Mouse (Mus musculus): ENCODE measurements around the gene Pot1a. TPM values are rescaled to one million over a fixed set of nuclear protein-coding genes. Genes with fewer than 3 reads are reported as not detected.
A peak's percentile ranks its signal among the peaks of the same experiment; 100 is the strongest.

Pot1a gene
- total and polyA plus RNA-seq, 3 experiments: 29.0 to 74.3 (median 38.7) TPM

DNA sequence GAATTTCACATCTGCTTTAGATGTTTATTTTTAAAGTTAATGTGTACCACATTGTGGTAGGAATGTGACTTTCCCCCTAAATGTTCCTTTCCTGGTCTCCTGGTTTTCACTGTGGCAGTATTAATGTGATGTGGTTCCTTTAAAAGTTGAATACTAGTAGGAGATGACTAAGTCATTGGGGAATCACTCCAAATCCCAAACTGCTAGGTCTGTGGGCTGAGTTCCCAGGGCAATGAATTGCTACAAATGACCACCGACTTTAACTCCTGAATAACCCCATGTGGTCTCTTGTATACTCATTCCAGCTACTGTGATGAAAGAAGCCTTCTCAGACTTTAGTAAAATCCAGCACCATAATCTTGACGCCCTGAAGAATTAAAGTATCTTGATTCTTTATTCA, 27.2 kb upstream of the Pot1a start:
- no peak for DNase-seq (ENCODE audit: extremely low read depth)
- no peak overlapping the region for H3K27ac ChIP-seq (ENCODE audit: insufficient read depth, low read depth)
- H3K36me3 ChIP-seq (replicated peaks in 1 of 2; ENCODE audit: control insufficient read depth in 1 of 2, insufficient read depth in 1 of 2, low read length in 1 of 2): no peaks in the 10 kb centered on the region
- no peak overlapping the region for H3K9ac ChIP-seq (ENCODE audit: insufficient read depth, low read depth)
- no peak overlapping the region for H3K4me2 ChIP-seq (ENCODE audit: insufficient read depth, low read depth, poor library complexity, severe bottlenecking)
- dilution Hi-C loops (cut with MboI; ENCODE audit: extremely low pct_ligation_motif_present, extremely low pct_unique_long_range_greater_than_20kb, low sequenced_read_pairs): no loop called here
- no peaks in the 10 kb centered on the region for H3K27me3 ChIP-seq (replicated peaks)
- no peaks in the 10 kb centered on the region for H3K9me3 ChIP-seq (replicated peaks; ENCODE audit: low read length)
- H3K4me3 ChIP-seq (replicated peaks in 1 of 3; ENCODE audit: low read depth in 2 of 3, low read length in 2 of 3, poor library complexity in 1 of 3): no peak overlapping the region
- TF ChIP-seq CHD2 (IDR thresholded peaks at IDR 0.05; ENCODE audit: low read length) (no peak), POLR2AphosphoS2 (IDR thresholded peaks at IDR 0.05; ENCODE audit: low read depth, low read length) (no peak), ZKSCAN1 (IDR thresholded peaks at IDR 0.05; ENCODE audit: borderline replicate concordance, low read depth, low read length) (no peak)
- peaks cover 0 to 25% of the 10 kb centered on the region in 2 experiments; a peak in 2 of 4 replicates for H3K4me1 ChIP-seq (ENCODE audit: control insufficient read depth in 1 of 2, insufficient read depth in 2 of 2)
- no peaks in the 10 kb centered on the region for H3K79me2 ChIP-seq (replicated peaks; ENCODE audit: control insufficient read depth, extremely low read depth, insufficient read depth, poor library complexity, severe bottlenecking)
- in situ Hi-C loops (cut with MboI; ENCODE audit: low pct_ligation_motif_present, low pct_unique_long_range_greater_than_20kb, low sequenced_read_pairs): no loop called here

DNA sequence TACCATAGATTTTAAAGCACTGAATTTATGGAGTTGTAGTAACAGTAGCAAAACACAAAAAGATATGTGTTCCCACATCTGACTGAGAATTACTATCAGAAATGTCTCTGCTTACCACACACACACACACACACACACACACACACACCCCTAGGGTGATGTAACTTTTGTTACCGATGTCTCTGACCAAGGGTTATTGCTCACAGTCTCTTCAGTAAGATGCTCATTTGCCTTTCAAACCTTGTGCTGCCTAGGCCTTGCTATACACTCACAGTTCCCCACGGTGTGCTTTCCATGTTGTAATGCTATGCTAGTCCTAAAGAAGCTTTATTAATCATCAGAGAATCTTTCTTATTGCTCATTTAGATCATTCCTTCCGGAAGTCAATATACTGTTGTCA, 3.0 kb downstream of the Pot1a start:
- peaks cover 12 to 31% of the 10 kb centered on the region in 2 experiments for H3K36me3 ChIP-seq (replicated peaks in 1 of 2; ENCODE audit: control insufficient read depth in 1 of 2, insufficient read depth in 1 of 2, low read length in 1 of 2)
- in situ Hi-C loops (cut with MboI; ENCODE audit: low pct_ligation_motif_present, low pct_unique_long_range_greater_than_20kb, low sequenced_read_pairs): no loop called here
- peaks cover 11% of the 10 kb centered on the region for H3K79me2 ChIP-seq (replicated peaks; ENCODE audit: control insufficient read depth, extremely low read depth, insufficient read depth, poor library complexity, severe bottlenecking)
- no peaks in the 10 kb centered on the region for H3K27me3 ChIP-seq (replicated peaks)
- H3K4me3 ChIP-seq (replicated peaks in 1 of 3; ENCODE audit: low read depth in 2 of 3, low read length in 2 of 3, poor library complexity in 1 of 3): no peak overlapping the region
- no peak overlapping the region for H3K27ac ChIP-seq (ENCODE audit: insufficient read depth, low read depth)
- H3K4me2 ChIP-seq (ENCODE audit: insufficient read depth, low read depth, poor library complexity, severe bottlenecking): no peak overlapping the region
- peaks cover 7 to 29% of the 10 kb centered on the region in 2 experiments for H3K4me1 ChIP-seq (ENCODE audit: control insufficient read depth in 1 of 2, insufficient read depth in 2 of 2)
- no peak overlapping the region for H3K9ac ChIP-seq (ENCODE audit: insufficient read depth, low read depth)
- DNase-seq (ENCODE audit: extremely low read depth): peak; percentile 75
- dilution Hi-C loops (cut with MboI; ENCODE audit: extremely low pct_ligation_motif_present, extremely low pct_unique_long_range_greater_than_20kb, low sequenced_read_pairs): no loop called here
- no peak for TF ChIP-seq CHD2 (IDR thresholded peaks at IDR 0.05; ENCODE audit: low read length)
- no peak for TF ChIP-seq SMC3 (IDR thresholded peaks at IDR 0.05; ENCODE audit: low read depth, low read length)
- TF ChIP-seq TBP (conservative IDR thresholded peaks at IDR 0.05; ENCODE audit: low read depth, low read length): peak; percentile 70
- no peak for TF ChIP-seq ELF1 (IDR thresholded peaks at IDR 0.05; ENCODE audit: low read depth, low read length)
- TF ChIP-seq ETS1 (conservative IDR thresholded peaks at IDR 0.05; ENCODE audit: low read depth, low read length): peak; percentile 30; the same call in 1 of the 2 replicates
- TF ChIP-seq KAT2A (IDR thresholded peaks at IDR 0.05; ENCODE audit: insufficient replicate concordance, low read length): no peak
- TF ChIP-seq CHD1 (IDR thresholded peaks at IDR 0.05; ENCODE audit: low read depth, low read length): 0 out of 2 replicates have a peak, but pooled peaks have one; percentile 40
- no peak for TF ChIP-seq JUN (IDR thresholded peaks at IDR 0.05; ENCODE audit: insufficient read depth, low read depth, low read length)
- TF ChIP-seq HCFC1 (IDR thresholded peaks at IDR 0.05; ENCODE audit: low read depth, low read length): no peak
- no peak for TF ChIP-seq USF2 (conservative IDR thresholded peaks at IDR 0.05; ENCODE audit: low read depth, low read length)
- peak; percentile 73; the same call in 1 of the 2 replicates for TF ChIP-seq MYC (IDR thresholded peaks at IDR 0.05; ENCODE audit: low read depth, low read length)
- peak; percentile 55; the same call in 1 of the 2 replicates for TF ChIP-seq IRF4 (IDR thresholded peaks at IDR 0.05; ENCODE audit: low read depth, low read length)
- no peak for TF ChIP-seq RCOR1 (conservative IDR thresholded peaks at IDR 0.05; ENCODE audit: low read depth, low read length)
- no peak for TF ChIP-seq USF1 (IDR thresholded peaks at IDR 0.05; ENCODE audit: low read depth, low read length)
- no peak for TF ChIP-seq NRF1 (IDR thresholded peaks at IDR 0.05; ENCODE audit: low read depth, low read length)
- TF ChIP-seq MEF2A (IDR thresholded peaks at IDR 0.05; ENCODE audit: borderline replicate concordance, low read depth, low read length): 0 out of 2 replicates have a peak, but pooled peaks have one; percentile 20
- peak; percentile 19; the same call in 1 of the 2 replicates for TF ChIP-seq MXI1 (IDR thresholded peaks at IDR 0.05; ENCODE audit: low read depth, low read length)
- H3K9me3 ChIP-seq (replicated peaks; ENCODE audit: low read length): no peaks in the 10 kb centered on the region
